Mouse (Mus musculus): ENCODE measurements at regions not wholly inside any gene's neighbourhood (a gene's known extent, or its start where the extent isn't known, plus 50 kb on each side); places are given as distances from the start of the nearest gene placed in this dataset.

GRCm38 (mm10) chr15:57644331-57644953 is 167.0 kb upstream of the Slc22a22 start:
- no peak for DNase-seq

GRCm38 (mm10) chr15:57639115-57639514 is 161.7 kb upstream of the Slc22a22 start:
- DNase-seq, result peak; percentile 67

GRCm38 (mm10) chr15:57633067-57633466 is 155.6 kb upstream of the Slc22a22 start:
- DNase-seq, result no peak

- no peak for DNase-seq
Observed at GRCm38 (mm10) chr15:57632537-57632936, 155.1 kb upstream of the Slc22a22 start.

GRCm38 (mm10) chr15:57618466-57618865 is 141.0 kb upstream of the Slc22a22 start:
- no peak for DNase-seq

- DNase-seq, result peak; percentile 35
Observed at GRCm38 (mm10) chr15:57616880-57617391, 139.5 kb upstream of the Slc22a22 start.

GRCm38 (mm10) chr15:57610006-57610405 is 132.6 kb upstream of the Slc22a22 start:
- DNase-seq, result no peak

GRCm38 (mm10) chr15:57608519-57608918 is 131.1 kb upstream of the Slc22a22 start:
- no peak for DNase-seq

GRCm38 (mm10) chr15:57600562-57600961 is 123.1 kb upstream of the Slc22a22 start:
- peak; percentile 56 for DNase-seq

- DNase-seq, result no peak
Observed at GRCm38 (mm10) chr15:57593326-57594004, 116.0 kb upstream of the Slc22a22 start.

GRCm38 (mm10) chr15:57590597-57591219 is 113.3 kb upstream of the Slc22a22 start:
- peak; percentile 63 for DNase-seq

GRCm38 (mm10) chr15:57589404-57590377 is 112.3 kb upstream of the Slc22a22 start:
- DNase-seq, result peak; percentile 78

GRCm38 (mm10) chr15:57585411-57585810 is 108.0 kb upstream of the Slc22a22 start:
- no peak for DNase-seq

- no peak for DNase-seq
Observed at GRCm38 (mm10) chr15:57584498-57584897, 107.1 kb upstream of the Slc22a22 start.

- DNase-seq, result peak; percentile 37
Observed at GRCm38 (mm10) chr15:57581266-57581665, 103.8 kb upstream of the Slc22a22 start.

GRCm38 (mm10) chr15:57578794-57579193 is 101.4 kb upstream of the Slc22a22 start:
- DNase-seq, result peak; percentile 91

GRCm38 (mm10) chr15:57574080-57574618 is 96.7 kb upstream of the Slc22a22 start:
- no peak for DNase-seq

GRCm38 (mm10) chr15:57572460-57572859 is 95.0 kb upstream of the Slc22a22 start:
- no peak for DNase-seq

- DNase-seq, result no peak
Observed at GRCm38 (mm10) chr15:57568006-57568630, 90.7 kb upstream of the Slc22a22 start.

GRCm38 (mm10) chr15:57547154-57547553 is 69.7 kb upstream of the Slc22a22 start:
- no peak for DNase-seq

- DNase-seq, result no peak
Observed at GRCm38 (mm10) chr15:57545141-57545540, 67.7 kb upstream of the Slc22a22 start.

GRCm38 (mm10) chr15:57543985-57544384 is 66.6 kb upstream of the Slc22a22 start:
- peak; percentile 9 for DNase-seq
